Mouse (Mus musculus): ENCODE data around the gene Ppp1r11.

DNA sequence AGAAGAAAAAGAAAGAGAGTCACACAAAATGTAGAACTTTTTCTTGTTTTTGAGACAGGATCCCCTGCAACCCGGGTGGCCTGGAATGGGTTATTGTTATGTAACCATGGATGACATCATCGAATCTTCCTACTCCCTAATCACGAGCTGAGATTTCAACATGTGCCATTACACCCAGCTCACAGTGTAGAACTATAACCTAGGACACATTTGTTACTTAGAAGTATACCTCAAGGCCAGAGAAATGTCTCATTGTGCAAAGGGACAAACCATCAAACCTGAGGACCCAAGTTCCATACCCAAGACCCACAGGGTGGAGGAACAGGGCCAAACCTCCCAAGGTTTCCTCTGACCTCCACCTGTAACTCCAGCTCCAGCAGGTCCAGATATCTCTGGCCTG is 47.9 kb downstream of the Ppp1r11 start:
- TF ChIP-seq CTCF (conservative IDR thresholded peaks at IDR 0.05; ENCODE audit: insufficient read depth, insufficient read length, low read depth, low read length) (no peak), POLR2A (IDR thresholded peaks at IDR 0.05; ENCODE audit: low read depth, low read length) (no peak)
